In genomic region chr9:41446431-41447203, GRCm38 (mm10) we compare ENCODE assay signal across 8 mouse cellular contexts.
DNase-seq lines count a peak whose midpoint lies in the region; ATAC-seq and TF ChIP-seq lines count a peak whose summit lies in the region.

No protein-coding gene starts in this region.

- TF ChIP-seq POLR2A in heart, adult 2 months (IDR thresholded peaks at IDR 0.05; ENCODE audit: insufficient read depth, low read depth, low read length): no peak

- no peak for TF ChIP-seq CTCF in heart, adult 2 months (IDR thresholded peaks at IDR 0.05)

- no peaks in the 10 kb centered on the region for H3K9me3 ChIP-seq in embryonic facial prominence, embryonic 12.5 days
- no peaks in the 10 kb centered on the region for H3K9me3 ChIP-seq in hindbrain, embryonic 15.5 days
- H3K9me3 ChIP-seq in limb, embryonic 12.5 days: no peaks in the 10 kb centered on the region
- H3K9me3 ChIP-seq in stomach, embryonic 14.5 days (ENCODE audit: control insufficient read depth, low read depth, low read length): no peaks in the 10 kb centered on the region

- H3K79me2 ChIP-seq in heart, adult 2 months (replicated peaks; ENCODE audit: control insufficient read depth, insufficient read depth, low read length): no peaks in the 10 kb centered on the region

- H3K4me3 ChIP-seq in heart, adult 2 months: no peak overlapping the region
- no peak overlapping the region for H3K4me3 ChIP-seq in embryonic facial prominence, embryonic 12.5 days
- H3K4me3 ChIP-seq in hindbrain, embryonic 15.5 days: no peak overlapping the region
- no peak overlapping the region for H3K4me3 ChIP-seq in limb, embryonic 12.5 days (replicated peaks)
- H3K4me3 ChIP-seq in stomach, embryonic 14.5 days (ENCODE audit: low read depth, low read length): no peak overlapping the region

- H3K36me3 ChIP-seq in heart, adult 2 months (ENCODE audit: control insufficient read depth, insufficient read depth, low read length): peaks cover 2% of the 10 kb centered on the region
- H3K36me3 ChIP-seq in embryonic facial prominence, embryonic 12.5 days: no peaks in the 10 kb centered on the region
- H3K36me3 ChIP-seq in hindbrain, embryonic 15.5 days: 0 out of 2 replicates have a peak, but pooled peaks cover 2% of the 10 kb centered on the region
- no peaks in the 10 kb centered on the region for H3K36me3 ChIP-seq in limb, embryonic 12.5 days
- H3K36me3 ChIP-seq in stomach, embryonic 14.5 days (ENCODE audit: control insufficient read depth, insufficient read depth, low read length): no peaks in the 10 kb centered on the region

- H3K4me2 ChIP-seq in embryonic facial prominence, embryonic 12.5 days (replicated peaks): no peak overlapping the region
- H3K4me2 ChIP-seq in hindbrain, embryonic 15.5 days: peak overlapping the region; percentile 46
- H3K4me2 ChIP-seq in limb, embryonic 12.5 days: no peak overlapping the region
- 0 out of 2 replicates have a peak overlapping the region, but pooled peaks have one; percentile 25 for H3K4me2 ChIP-seq in stomach, embryonic 14.5 days (replicated peaks; ENCODE audit: low read depth, low read length)

- peak overlapping the region; percentile 81 for H3K27ac ChIP-seq in heart, adult 2 months
- peak overlapping the region; percentile 96 for H3K27ac ChIP-seq in embryonic facial prominence, embryonic 12.5 days
- H3K27ac ChIP-seq in hindbrain, embryonic 15.5 days (replicated peaks): peak overlapping the region; percentile 97
- peak overlapping the region; percentile 93 for H3K27ac ChIP-seq in limb, embryonic 12.5 days
- peak overlapping the region; percentile 84 for H3K27ac ChIP-seq in stomach, embryonic 14.5 days (ENCODE audit: low read length)

- WGBS in heart, adult 2 months: 53% methylated on average over 9 of the region's 9 CpGs
- WGBS in embryonic facial prominence, embryonic 12.5 days: 52% methylated on average over 9 of the region's 9 CpGs
- WGBS in hindbrain, embryonic 15.5 days: 29% methylated on average over 9 of the region's 9 CpGs
- 49% methylated on average over 9 of the region's 9 CpGs for WGBS in limb, embryonic 12.5 days
- 63% methylated on average over 9 of the region's 9 CpGs for WGBS in stomach, embryonic 14.5 days

- peak overlapping the region; percentile 16; the same call in 1 of the 2 replicates for H3K9ac ChIP-seq in heart, adult 2 months (ENCODE audit: low read depth, low read length)
- H3K9ac ChIP-seq in embryonic facial prominence, embryonic 12.5 days: no peak overlapping the region; the same call in 1 of the 2 replicates
- peak overlapping the region; percentile 38 for H3K9ac ChIP-seq in hindbrain, embryonic 15.5 days
- H3K9ac ChIP-seq in limb, embryonic 12.5 days (replicated peaks): no peak overlapping the region
- H3K9ac ChIP-seq in stomach, embryonic 14.5 days (replicated peaks; ENCODE audit: low read depth, low read length): no peak overlapping the region

- intact Hi-C loops in heart, adult 2 months (cut with DNase I): loop anchor here (5.0 kb wide), 2 partner anchors 69 to 119 kb away; no protein-coding TSS in a partner anchor

- no peak for TF ChIP-seq EP300 in heart, adult 2 months (IDR thresholded peaks at IDR 0.05; ENCODE audit: insufficient read depth, low read depth, low read length)

- H3K27me3 ChIP-seq in heart, adult 2 months (ENCODE audit: control insufficient read depth, insufficient read depth, low read length): no peaks in the 10 kb centered on the region
- H3K27me3 ChIP-seq in embryonic facial prominence, embryonic 12.5 days: no peaks in the 10 kb centered on the region
- H3K27me3 ChIP-seq in hindbrain, embryonic 15.5 days: no peaks in the 10 kb centered on the region
- H3K27me3 ChIP-seq in limb, embryonic 12.5 days: no peaks in the 10 kb centered on the region
- H3K27me3 ChIP-seq in stomach, embryonic 14.5 days (ENCODE audit: control insufficient read depth, insufficient read depth, low read length): no peaks in the 10 kb centered on the region

- DNase-seq in heart, adult 2 months: no peak
- no peak for DNase-seq in heart, adult 18-20 months
- DNase-seq in adrenal gland, adult 2 months: no peak
- no peak for DNase-seq in urinary bladder, postnatal 10 days (ENCODE audit: low spot score)

- peak; percentile 26; the same call in 1 of the 2 replicates for ATAC-seq in embryonic facial prominence, embryonic 12.5 days (ENCODE audit: insufficient number of reproducible peaks, insufficient read depth, low FRiP score, low TSS enrichment)
- ATAC-seq in hindbrain, embryonic 15.5 days (ENCODE audit: low FRiP score, low read depth): peak; percentile 93
- peak; percentile 72; the same call in 1 of the 2 replicates for ATAC-seq in limb, embryonic 12.5 days (ENCODE audit: insufficient number of reproducible peaks, insufficient read depth, low FRiP score, low TSS enrichment, low read depth)
- ATAC-seq in stomach, embryonic 14.5 days (ENCODE audit: insufficient number of reproducible peaks, insufficient read depth, low FRiP score, low read depth): no peak

- H3K4me1 ChIP-seq in heart, adult 2 months (ENCODE audit: control insufficient read depth, insufficient read depth, low read length): peaks cover 12% of the 10 kb centered on the region
- peaks cover 33% of the 10 kb centered on the region for H3K4me1 ChIP-seq in embryonic facial prominence, embryonic 12.5 days
- peaks cover 45% of the 10 kb centered on the region for H3K4me1 ChIP-seq in hindbrain, embryonic 15.5 days (replicated peaks)
- H3K4me1 ChIP-seq in limb, embryonic 12.5 days (replicated peaks): peaks cover 36% of the 10 kb centered on the region
- peaks cover 11% of the 10 kb centered on the region; the same call in 1 of the 2 replicates for H3K4me1 ChIP-seq in stomach, embryonic 14.5 days (ENCODE audit: control insufficient read depth, insufficient read depth, low read length)

Comparison
In these comparisons a context has a peak if more than half of its experiments do, and no peak if none do; other contexts are left out.
1. H3K9ac ChIP-seq: peak in heart, adult 2 months (single experiment) and hindbrain, embryonic 15.5 days (single experiment); none in embryonic facial prominence, embryonic 12.5 days (single experiment), limb, embryonic 12.5 days (single experiment) and stomach, embryonic 14.5 days (single experiment).
2. H3K4me2 ChIP-seq: peak in hindbrain, embryonic 15.5 days (single experiment) and stomach, embryonic 14.5 days (single experiment); none in embryonic facial prominence, embryonic 12.5 days (single experiment) and limb, embryonic 12.5 days (single experiment).
3. Peak in every context shown above with its lines, with median percentiles within 50 percentile points of each other: H3K27ac ChIP-seq.